Mouse (Mus musculus): ENCODE data around the gene Pnmal2. TPM values are rescaled to one million over a fixed set of nuclear protein-coding genes. Genes with fewer than 3 reads are reported as not detected.
"Not testable (repeated sequence)": the region's sequence is repeated elsewhere in the genome, so short reads cannot be mapped to it uniquely, and the experiment has no call there.

Pnmal2 gene
- total RNA-seq, 2 experiments from 2014 or later = 229 to 232 TPM

- peak in 1 of 2 experiments; percentile 71 for DNase-seq (ENCODE audit: low spot score in 2 of 2)
Measured at GRCm38 (mm10) chr7:16938117-16938791, 6.2 kb upstream of the Pnmal2 start.

DNA sequence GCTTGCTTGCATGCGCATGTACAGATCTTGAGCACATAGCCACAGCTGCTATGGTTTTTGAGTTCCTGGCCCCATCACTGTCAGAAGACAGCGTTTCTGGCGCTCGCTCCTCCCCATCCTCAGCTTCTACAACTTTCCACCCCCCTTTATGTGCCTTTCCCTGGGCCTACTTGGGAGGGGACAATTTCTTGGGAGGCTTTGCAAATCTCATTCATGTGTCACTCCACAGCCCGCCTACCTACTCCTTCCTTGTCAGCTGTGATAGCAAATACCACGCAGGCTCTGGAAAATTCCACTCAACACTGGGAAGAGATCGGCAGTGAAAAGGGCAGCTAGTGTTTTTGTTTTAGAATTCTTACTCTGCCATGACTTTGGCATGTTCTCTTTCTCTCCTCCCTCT is 4.2 kb upstream of the Pnmal2 start:
- DNase-seq (ENCODE audit: low spot score in 2 of 2) = peak in 1 of 2 experiments; percentile 39

- no peak for DNase-seq (ENCODE audit: low spot score in 2 of 2)
Measured at GRCm38 (mm10) chr7:16942861-16943260, 1.6 kb upstream of the Pnmal2 start.

GRCm38 (mm10) chr7:16944808-16945315 is 380 bp downstream of the Pnmal2 start:
- DNase-seq (ENCODE audit: low spot score in 2 of 2) = peak in 1 of 2 experiments; percentile 57

- DNase-seq (ENCODE audit: low spot score in 2 of 2) = peak in 1 of 2 experiments; percentile 58
Measured at GRCm38 (mm10) chr7:16945419-16945818, 937 bp downstream of the Pnmal2 start.

GRCm38 (mm10) chr7:16946441-16947348 is 2.2 kb downstream of the Pnmal2 start:
- no peak for DNase-seq (ENCODE audit: low spot score in 2 of 2)

DNA sequence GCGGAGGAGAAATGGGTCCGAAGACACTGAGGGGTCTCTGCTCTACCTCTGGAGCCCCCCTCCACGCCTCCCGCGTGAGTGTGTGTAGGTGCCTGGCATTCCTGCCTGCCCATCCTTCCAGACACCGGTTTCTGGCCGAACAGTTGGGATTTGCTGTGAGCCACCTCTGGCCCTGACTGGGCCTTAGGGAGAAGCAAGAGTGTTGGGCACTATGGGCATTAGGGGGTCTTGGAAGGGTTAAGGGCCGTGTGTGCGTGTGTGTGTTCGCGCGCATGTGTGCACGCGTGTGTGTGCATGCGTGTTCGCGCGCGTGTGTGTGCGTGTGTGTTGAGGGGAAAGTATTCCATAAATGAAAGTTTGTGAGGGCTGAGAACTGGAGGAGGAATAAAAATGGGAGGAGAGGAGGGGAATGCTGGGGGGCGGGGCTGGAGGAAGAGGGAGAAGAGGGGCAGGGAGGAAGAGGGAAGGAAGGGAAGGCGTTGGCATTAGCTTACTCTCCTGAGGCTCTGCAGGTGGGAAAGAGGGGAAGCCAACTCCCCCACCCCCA is 2.9 kb downstream of the Pnmal2 start:
- no peak for DNase-seq (ENCODE audit: low spot score in 2 of 2)

DNA sequence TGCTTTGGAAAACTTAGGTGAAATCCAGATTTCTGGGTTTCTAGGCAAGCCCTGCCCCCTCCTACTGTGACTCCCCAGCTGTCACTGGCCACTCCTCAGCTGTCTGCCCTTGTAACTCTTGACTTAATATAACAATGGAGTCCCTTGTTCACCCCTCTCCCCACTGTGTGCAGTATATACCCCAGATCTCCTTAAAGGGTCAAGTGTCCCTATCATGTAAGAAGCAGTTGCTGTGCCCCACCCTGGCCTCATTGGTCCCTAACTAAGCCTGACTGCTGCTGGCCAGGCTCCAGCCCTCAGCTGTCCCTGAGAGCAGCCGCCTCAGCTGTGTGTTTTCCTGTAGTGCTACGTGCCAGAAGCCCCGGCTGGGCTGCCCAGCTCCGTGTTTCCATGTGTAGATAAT is 3.5 kb downstream of the Pnmal2 start:
- DNase-seq (ENCODE audit: low spot score in 2 of 2) = no peak

DNA sequence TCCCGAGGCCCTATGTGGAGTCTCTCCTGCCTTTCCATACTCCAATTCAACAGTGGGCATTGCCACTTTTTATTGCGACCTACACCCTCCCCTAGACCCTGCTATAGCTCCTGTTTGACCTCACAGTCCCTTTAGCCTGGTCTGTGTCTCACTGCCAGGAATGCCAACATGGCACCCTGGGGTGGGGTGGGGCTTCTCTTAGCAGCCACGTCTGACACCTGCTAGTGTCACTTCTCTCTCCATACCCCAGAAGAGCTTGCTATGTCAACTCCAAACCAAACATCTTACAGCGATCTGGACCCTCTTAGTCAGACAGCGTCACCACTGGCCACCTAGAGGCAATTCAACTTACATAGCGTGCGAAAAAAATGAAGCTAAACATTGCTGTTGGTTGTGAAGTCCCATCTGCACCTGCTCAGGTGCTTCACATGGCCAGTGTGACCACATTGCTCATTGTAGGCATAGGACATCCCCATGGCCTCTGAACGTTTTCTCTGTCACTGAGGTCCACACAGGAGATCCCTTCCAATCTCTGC is 4.5 kb downstream of the Pnmal2 start:
- no peak for DNase-seq (ENCODE audit: low spot score in 2 of 2)

GRCm38 (mm10) chr7:16949908-16950841 is 5.7 kb downstream of the Pnmal2 start:
- DNase-seq (ENCODE audit: low spot score in 2 of 2) = peak; percentile 87 to 91

DNA sequence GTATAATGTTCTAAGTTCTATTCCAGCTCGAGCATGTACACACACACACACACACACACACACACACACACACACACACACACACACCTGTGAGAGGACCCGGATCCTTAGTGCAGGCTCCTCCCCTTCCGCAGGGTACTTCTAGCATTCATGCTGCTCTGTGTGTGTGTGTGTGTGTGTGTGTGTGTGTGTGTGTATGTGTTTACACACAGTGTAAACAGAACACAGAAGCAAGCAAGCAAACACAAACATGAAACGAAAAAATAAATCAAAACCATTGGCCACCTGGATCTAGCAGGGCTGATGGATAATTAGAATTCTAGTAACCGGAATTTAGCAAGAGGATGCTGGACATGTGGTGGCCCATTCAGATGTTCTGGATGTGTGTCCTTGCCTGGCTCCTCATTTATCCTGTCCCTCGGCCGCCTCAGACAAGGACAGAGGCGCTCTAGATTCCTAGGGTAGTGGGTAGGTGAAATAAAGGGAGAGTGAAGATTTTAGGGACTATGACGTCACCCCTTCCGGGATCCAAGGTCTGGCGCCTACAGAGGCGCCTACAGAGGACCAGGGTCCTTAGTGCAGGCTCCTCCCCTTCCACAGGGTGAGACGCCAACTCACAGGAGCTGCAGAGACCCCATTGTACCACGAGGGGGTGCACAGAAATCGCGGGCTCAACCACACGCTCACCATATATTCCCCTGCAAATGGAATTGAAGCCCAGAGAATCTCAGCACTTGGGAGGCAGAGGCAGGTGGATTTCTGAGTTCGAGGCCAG is 6.6 kb downstream of the Pnmal2 start:
- peak; percentile 90 to 91 for DNase-seq (ENCODE audit: low spot score in 2 of 2)

- not testable (repeated sequence) for DNase-seq (ENCODE audit: low spot score in 2 of 2)
Measured at GRCm38 (mm10) chr7:16953776-16954175, 9.3 kb downstream of the Pnmal2 start.

- DNase-seq (ENCODE audit: low spot score in 2 of 2) = no peak
Measured at GRCm38 (mm10) chr7:16955712-16956111, 11.2 kb downstream of the Pnmal2 start.

DNA sequence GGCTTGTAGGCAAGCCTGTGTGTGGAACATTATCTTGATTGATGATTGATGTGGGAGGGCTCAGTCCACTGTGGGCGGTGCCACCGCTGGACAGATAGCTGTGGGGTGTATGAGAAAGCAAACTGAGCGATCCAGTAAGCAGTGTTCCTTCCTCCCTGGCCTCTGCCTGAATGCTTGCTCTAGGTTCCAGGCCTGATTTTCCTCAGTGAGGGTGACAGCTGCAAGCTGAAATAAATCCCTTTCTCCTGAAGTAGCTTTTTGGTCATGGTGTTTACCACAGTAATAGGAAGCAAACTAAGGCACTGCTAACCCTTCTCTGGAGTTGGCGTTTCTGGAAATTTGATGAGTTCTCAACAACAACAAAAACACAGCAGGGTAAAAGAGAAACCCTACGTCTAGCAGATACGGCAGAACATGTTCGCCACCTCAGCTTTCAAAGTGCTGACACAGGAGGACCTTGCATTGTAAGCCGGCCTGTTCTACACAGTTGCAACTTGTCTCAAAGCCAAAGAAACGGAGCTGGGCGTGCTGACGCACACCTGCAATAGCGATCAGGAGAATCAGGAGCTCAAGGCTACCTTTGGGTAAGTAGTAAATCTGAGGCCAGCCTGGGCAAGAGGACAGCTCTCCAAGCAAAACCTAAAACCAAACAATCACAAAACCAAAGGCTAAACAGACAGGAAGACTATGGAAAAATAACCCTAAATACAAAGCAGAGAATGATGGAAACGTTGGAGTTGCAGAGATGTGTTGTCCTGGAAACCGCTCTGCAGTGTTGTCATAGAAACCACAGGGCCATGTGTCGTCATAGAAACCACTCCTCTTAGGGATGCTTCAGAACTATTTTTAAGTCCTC is 12.2 kb downstream of the Pnmal2 start:
- peak; percentile 25 to 36 for DNase-seq (ENCODE audit: low spot score in 2 of 2)

GRCm38 (mm10) chr7:16959539-16960187 is 15.2 kb downstream of the Pnmal2 start, which contains the start of gene Pnmal1:
Gene Pnmal1, plus strand, starts transcription at chr7:16959679.
- DNase-seq (ENCODE audit: low spot score in 2 of 2) = peak; percentile 84 to 88

DNA sequence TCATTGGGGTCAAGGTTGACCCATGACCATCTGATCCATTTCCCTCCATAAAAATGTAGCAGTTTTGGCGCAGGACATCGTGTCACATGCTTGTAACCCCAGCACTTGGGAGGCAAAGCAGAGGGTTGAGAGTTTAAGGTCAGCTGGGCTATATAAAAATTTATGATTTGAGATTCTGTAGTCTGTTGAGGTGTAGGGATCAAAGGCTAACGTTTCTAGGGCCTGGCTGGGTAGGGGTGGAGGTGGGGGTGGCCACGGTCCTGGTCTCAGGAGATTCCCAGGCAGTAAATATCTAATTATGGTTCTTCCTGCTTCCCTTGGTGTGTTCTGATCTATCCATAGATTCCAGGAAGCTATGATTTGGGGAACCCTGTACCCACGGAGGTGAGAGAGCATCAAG is 17.2 kb downstream of the Pnmal2 start:
- DNase-seq (ENCODE audit: low spot score in 2 of 2) = no peak

- DNase-seq (ENCODE audit: low spot score in 2 of 2) = no peak
Measured at GRCm38 (mm10) chr7:16968414-16968813, 23.9 kb downstream of the Pnmal2 start.

DNA sequence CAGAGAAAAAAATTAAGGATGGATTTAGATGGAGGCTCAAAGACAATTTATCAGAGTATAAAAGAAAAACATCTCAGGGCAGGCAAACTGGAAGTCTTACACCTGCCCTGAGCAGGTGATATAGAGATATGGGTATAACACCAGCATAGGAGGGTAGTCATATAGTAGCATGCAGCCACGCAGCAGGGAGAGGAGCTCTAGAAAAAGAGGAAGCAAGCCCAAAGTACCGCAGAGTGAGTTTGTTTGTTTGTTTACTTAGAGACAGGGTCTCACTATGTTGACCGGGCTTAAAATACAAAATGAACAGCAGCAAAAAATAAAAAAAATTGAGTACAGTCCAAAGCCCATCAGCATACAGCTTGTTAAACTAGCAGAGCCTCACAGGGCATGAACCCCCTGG is 26.7 kb downstream of the Pnmal2 start:
- DNase-seq (ENCODE audit: low spot score in 2 of 2) = no peak
